Mouse (Mus musculus) kidney, postnatal 10 days (tissue): ENCODE data around the gene Fhad1.
"Not testable (repeated sequence)": the region's sequence is repeated elsewhere in the genome, so short reads cannot be mapped to it uniquely, and the experiment has no call there.

Experiments used
- DNase-seq: peaks from one replicate; pipeline ENCODE4 v3.0.0; 2021; ENCODE audit warnings: mixed read lengths

Gene Fhad1

GRCm38 (mm10) chr4:142039662-142040353 lies 24.9 kb upstream of the Fhad1 start:
- DNase-seq, result no peak

- no peak for DNase-seq
Observed at GRCm38 (mm10) chr4:142037897-142038296, 23.0 kb upstream of the Fhad1 start.

GRCm38 (mm10) chr4:142028533-142028932 lies 13.7 kb upstream of the Fhad1 start:
- no peak for DNase-seq

- peak; percentile 57 for DNase-seq
Observed at GRCm38 (mm10) chr4:142026965-142027364, 12.1 kb upstream of the Fhad1 start.

GRCm38 (mm10) chr4:142024536-142024935 lies 9.7 kb upstream of the Fhad1 start:
- DNase-seq, result no peak

GRCm38 (mm10) chr4:142023166-142023565 lies 8.3 kb upstream of the Fhad1 start:
- no peak for DNase-seq

- no peak for DNase-seq
Observed at GRCm38 (mm10) chr4:142017686-142018085, 2.8 kb upstream of the Fhad1 start.

- DNase-seq, result no peak
Observed at GRCm38 (mm10) chr4:142011236-142011635, 3.6 kb downstream of the Fhad1 start.

- no peak for DNase-seq
Observed at GRCm38 (mm10) chr4:142010441-142010840, 4.4 kb downstream of the Fhad1 start.

- DNase-seq, result no peak
Observed at GRCm38 (mm10) chr4:142008206-142008605, 6.7 kb downstream of the Fhad1 start.

- peak; percentile 34 for DNase-seq
Observed at GRCm38 (mm10) chr4:142000581-142000980, 14.3 kb downstream of the Fhad1 start.

GRCm38 (mm10) chr4:141999494-142000074 lies 15.3 kb downstream of the Fhad1 start:
- peak; percentile 37 for DNase-seq

- DNase-seq, result no peak
Observed at GRCm38 (mm10) chr4:141998282-141998821, 16.5 kb downstream of the Fhad1 start.

GRCm38 (mm10) chr4:141996880-141997279 lies 18.0 kb downstream of the Fhad1 start:
- DNase-seq, result no peak

GRCm38 (mm10) chr4:141996086-141996485 lies 18.8 kb downstream of the Fhad1 start:
- no peak for DNase-seq

- DNase-seq, result not testable (repeated sequence)
Observed at GRCm38 (mm10) chr4:141994062-141994471, 20.8 kb downstream of the Fhad1 start.

- DNase-seq, result no peak
Observed at GRCm38 (mm10) chr4:141993347-141994061, 21.4 kb downstream of the Fhad1 start.

GRCm38 (mm10) chr4:141992530-141993204 lies 22.2 kb downstream of the Fhad1 start:
- DNase-seq, result no peak

GRCm38 (mm10) chr4:141988178-141988577 lies 26.7 kb downstream of the Fhad1 start:
- no peak for DNase-seq

GRCm38 (mm10) chr4:141983689-141984088 lies 31.2 kb downstream of the Fhad1 start:
- no peak for DNase-seq

GRCm38 (mm10) chr4:141981475-141981874 lies 33.4 kb downstream of the Fhad1 start:
- no peak for DNase-seq

- no peak for DNase-seq
Observed at GRCm38 (mm10) chr4:141978582-141978981, 36.3 kb downstream of the Fhad1 start.

- DNase-seq, result no peak
Observed at GRCm38 (mm10) chr4:141977346-141977745, 37.5 kb downstream of the Fhad1 start.
